Mouse (Mus musculus) kidney, adult 8-10 months (tissue): Measurements from ENCODE around the gene Aldh1a3.

Experiments used
- DNase-seq, 2 experiments: peaks; one replicate each; pipeline ENCODE4 v3.0.0; 2022

Aldh1a3 gene

DNA sequence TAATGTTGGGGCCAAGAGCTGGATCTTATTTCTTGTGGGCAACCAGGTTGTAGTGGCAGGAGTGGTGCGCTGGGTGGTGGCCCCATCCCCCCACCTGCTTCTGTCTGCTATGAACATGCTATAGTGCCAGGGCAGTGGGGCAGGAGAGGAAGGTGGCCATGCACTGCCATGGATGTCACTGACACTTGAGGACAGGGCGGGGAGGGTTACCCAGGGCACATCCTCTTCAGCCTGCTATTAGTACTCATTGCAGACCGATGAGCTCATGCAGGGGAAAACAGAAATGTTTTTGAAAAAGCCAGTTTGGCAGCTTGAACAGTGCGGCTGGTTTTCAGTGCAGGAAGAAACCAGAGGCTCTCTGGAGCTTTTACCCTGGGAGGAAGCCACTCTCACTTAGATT is 10.5 kb downstream of the Aldh1a3 start:
- DNase-seq = no peak

DNA sequence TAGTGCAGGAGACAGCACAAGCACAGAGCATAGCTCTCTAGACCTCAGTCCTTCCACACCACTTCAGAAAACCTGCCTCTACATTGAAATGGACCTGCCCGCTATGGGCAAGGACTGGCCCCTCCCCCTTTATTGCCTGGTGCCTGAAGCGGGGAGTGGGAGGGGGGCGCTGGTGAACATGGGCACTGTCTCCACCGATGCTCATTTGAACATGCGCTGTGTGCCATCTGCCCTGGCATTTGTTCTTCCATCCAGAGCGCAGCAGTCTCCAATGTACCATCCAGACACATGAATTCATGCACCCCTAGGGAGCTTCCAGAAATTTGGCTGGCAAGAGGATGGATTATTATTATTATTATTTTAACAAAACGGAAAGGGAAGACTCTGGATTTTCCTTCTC is 14.2 kb downstream of the Aldh1a3 start:
- DNase-seq = no peak

DNA sequence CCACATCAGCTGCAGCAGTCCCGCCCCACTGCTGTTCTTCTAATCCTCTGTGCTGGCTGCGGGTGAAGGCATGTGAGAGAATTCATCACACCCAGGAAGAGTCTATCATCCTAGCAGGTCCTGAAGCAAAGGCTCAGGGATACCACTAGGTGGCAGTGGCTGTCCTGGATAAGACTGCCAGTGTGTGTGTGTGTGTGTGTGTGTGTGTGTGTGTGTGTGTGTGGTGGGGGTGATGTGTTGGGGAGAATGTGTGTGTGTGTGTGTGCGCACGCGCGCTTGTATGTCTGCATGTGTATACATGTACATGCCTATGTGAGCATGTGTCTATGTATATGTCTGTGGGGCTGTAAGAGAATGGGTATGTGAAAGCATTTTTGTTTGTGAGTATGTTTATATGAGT is 17.9 kb downstream of the Aldh1a3 start:
- no peak for DNase-seq

DNA sequence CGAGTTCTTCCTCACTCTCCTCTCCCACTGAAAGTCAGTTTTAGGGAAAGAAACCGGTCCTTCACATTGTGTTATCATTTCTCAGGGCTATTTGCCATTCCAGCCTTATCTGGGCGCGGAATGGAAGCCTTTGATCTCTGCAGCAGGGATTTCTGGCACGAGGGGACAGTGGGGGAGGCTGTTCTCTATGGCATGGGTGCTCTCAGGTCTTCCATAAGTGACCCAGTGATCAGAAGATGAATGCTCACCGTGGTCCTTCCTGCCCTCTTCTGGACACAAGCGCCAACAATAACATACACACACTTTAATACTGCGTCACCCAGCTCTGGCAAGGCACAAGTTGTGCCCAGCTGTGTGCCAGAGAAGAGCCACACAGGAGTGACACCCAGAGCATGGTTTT is 20.3 kb downstream of the Aldh1a3 start:
- no peak for DNase-seq

DNA sequence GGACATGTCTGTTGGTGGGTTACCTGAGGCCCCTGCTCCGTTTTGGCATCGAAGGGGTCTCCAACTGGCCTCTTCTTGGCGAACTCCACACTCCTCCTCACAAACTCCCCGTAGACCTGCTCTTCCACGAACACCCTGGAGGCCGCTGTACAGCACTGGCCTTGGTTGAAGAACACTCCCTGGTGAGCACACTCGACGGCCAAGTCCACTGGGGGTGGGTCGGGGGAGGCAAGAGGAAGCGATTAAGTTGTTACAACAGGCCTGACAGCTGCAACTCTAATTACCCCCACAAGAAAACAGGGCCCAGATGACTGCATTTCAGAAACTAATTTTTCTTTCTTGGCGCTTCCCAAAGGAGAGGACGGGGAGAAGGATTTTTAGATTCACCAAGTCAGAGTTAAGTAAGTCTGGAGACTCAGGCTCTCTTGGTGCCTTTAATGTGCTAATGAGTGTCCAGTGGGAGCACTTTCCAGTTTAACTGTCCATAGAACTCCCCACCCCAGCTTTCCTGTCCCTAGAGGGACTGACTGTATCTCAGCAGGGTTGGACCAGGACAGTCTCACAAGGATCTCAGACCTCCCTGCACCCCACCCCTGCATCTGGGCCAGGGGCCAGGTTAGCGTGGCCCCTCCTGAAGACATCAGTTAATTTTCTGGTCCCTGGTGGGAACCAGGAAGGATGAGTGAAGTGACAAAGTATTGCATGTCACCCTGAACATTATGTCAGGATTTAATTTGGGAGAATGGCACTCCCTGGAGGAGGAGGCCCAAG is 21.2 kb downstream of the Aldh1a3 start:
- no peak for DNase-seq

DNA sequence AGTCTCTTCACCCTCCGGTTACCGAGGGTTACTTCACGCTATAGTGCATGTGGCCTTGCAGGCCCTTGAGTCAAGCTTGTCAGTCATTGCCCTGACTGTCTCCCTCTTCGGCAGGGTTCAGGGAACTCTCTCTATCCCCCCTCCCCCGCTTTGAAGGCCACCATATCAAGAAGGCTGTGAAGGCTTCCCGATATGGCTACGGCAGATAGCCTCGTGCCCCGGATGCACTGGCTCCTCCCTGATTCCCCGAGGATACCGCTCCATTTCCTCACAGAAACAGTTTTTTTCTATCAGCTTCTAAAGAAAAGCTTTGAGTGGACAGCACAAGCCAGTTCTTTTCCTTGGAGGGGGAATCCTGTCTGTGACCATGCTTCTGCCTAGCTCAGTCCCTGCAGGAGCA is 21.8 kb downstream of the Aldh1a3 start:
- no peak for DNase-seq

DNA sequence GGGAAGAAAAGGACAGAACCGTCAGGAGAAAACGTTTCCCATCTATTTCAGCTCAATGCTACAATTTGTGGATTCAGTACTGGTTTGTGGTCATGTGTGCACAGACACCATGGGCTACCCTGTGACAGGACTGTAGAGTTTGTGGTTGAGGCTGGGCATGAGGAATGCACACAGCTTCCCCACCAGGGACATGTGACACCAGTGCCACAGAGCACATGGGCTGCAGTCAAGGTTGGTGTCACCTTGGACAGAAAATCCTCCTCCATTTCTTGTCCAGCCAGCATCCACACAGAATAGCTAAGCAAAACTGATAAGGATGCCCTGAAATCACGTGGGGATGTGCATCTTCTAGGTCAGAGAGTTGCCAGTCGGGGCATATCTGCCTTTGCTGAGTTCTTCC is 22.5 kb downstream of the Aldh1a3 start:
- no peak for DNase-seq

DNA sequence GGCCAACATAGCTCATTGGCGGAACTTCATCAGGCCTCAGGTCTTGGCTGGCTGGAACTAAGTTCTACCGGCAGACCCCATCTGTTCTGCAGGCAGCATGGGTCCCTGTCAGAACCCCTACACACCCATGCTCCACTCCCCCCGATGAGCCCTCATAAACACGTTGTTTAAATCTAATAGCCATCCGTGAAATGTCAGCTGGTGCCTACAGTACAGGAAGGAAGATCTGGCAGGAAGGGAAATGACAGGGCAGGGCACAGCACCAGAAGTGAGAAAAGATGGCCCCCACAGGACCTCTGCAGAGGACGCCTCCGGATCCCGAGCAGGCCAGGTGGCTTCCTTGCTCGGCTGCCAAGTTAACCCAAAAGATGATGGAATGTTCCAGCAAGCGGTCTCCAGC is 23.2 kb downstream of the Aldh1a3 start:
- DNase-seq = no peak

DNA sequence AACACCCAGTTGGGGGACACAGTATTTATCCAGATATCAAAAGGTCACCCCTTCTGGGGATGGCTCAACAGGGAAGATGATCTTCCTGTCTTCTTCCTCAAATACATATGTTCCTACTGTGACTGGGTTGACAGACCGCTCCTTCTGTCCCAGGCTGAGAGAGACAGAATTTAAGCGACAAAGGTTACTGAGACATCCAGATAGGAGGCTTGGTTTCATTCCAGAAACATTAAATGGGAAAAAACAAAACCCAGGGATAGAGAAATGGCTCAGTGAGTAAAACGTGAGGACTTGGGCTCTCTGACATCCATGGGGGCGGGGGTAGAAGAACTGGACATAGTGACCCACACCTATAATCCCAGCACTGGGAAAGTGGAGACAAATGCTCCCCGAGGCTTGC is 24.4 kb downstream of the Aldh1a3 start:
- DNase-seq = no peak

DNA sequence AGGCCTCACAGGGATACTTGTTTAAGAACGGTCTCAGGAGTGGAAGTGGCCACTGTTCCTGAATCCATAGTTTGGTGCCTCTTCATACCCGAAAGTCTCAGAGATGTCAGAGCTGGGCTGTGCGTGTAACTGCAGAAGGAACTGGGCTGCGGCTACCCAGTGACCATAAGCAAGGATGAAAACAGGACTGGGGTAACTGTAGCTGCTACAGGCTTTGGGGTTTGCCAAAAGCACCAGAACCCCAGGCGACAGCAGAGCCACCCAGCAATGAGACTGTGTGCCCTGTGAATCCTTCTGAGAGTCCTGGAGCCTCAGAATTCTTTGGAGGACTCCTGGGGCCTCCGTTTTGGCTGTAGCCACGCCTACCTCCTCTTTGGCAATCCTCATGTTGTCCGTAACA is 25.7 kb downstream of the Aldh1a3 start:
- no peak for DNase-seq

DNA sequence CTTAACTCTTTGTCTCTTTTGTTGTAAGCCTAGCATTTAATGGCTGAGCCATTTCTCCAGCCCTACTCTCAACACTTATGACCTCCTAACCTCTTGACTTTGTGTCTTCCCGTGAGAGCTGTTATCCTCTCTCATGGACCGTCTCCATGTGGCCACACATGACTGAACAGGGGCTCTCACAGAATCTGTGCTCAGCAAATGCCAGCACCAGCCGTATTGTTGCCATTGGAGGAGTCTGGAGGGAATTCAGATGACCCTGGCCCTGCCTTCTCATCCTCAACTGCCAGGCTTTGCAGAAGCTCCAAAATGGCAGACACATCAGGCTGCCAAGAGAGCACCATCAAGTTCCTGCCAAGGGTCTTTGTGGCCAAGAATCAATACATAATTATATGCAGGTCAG is 30.0 kb downstream of the Aldh1a3 start:
- peak in 1 of 2 experiments; percentile 30 for DNase-seq

DNA sequence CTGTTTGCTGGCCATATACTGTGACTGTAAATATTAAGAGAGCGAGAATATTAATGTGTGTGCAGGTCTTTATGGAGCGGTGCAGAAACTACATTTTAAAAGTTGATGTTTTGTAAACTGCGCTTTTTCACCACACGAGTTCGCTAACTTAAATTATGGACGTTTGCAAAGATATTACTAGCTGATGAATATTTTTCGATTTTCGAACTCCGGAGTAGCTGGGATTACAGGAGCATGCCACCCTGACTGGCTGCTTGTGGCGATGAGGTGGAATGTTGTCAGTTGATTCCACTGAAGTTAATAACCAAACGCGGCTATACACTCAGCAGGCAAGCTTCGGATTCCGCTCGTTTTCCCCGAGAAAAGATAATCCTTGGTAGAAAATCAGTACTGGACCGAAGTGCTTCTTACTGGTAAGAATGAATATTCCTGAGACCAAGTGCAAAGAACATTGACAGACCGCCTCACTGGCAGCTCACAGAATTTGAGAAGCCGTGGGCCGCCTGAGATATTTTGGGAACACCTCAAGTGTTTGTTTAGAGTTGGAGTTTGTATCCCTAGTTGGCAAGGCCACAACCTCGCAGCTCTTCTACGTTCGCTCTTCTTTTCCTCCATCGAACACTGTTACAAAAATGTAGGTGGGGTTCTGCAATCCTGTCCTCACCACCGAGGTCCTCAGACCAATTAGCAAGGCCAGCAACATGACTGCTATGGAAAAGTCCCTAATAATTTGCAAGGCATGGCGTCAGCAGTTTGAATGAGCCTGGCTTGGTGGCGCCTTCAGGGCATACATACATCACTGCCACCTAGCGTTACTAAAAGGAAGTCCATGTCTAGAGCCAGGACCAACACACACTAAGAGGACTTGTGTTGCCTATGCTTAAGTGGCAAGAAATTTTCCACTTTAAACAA is 38.4 kb downstream of the Aldh1a3 start:
- peak; percentile 79 to 83 for DNase-seq

DNA sequence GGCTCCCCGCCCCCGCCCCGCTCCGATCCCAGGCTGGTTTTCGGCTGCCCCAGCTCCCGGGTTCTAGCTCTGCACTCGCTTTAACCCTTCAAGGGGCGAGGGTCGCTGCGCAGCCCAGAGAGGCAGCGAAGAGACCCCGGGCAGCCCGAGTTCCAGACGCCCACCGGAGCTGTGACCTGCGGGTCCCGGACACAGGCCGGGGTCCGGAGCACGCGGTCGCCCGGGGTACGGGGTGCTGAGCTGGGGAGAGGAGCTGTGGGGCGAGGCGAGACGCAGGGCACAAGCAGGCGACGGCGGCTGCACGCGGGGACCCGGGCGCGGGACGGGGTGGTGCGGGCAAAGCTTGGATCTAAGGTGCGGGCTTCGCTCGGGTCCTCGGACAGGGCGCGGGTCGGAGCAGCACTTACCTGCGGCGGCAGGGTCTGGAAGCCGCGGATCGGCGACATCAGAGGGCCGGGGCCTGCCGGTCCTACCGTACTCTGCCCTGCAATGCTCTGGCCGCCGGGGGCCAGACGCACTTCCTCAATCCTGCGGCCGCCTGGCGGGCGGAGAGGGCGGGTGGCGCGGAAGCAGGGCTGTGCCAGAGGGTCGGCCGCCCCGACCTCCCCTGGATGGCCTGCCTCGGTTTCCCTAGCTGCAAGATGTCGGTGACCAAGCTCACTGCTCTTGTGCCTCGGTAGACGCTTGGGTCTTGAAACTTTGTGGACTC is 39.4 kb downstream of the Aldh1a3 start, which contains the start of gene Lrrk1:
TSS of gene Lrrk1 (minus strand) at position 538 of the 709 bp plus-strand sequence.
- DNase-seq = peak in 1 of 2 experiments; percentile 59

DNA sequence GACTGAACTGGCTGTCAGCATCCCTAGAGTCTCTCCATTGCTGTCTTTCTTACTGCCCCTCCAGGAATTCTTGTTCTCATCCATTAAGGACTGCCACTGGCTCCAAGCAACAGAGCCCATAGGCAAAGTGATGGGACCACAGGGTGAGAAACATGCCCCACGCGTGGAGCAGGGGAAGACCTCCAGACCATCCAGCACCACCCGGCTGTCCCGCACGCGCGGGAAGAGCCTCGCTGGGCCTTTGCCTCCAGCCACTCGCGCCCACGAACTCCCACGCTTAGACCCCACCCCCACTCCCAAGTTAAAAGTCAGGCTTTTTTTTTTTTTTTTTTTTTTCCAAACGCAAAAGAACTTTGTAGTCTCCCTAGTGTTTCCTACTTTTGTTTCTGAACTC is 39.9 kb downstream of the Aldh1a3 start:
- no peak for DNase-seq

DNA sequence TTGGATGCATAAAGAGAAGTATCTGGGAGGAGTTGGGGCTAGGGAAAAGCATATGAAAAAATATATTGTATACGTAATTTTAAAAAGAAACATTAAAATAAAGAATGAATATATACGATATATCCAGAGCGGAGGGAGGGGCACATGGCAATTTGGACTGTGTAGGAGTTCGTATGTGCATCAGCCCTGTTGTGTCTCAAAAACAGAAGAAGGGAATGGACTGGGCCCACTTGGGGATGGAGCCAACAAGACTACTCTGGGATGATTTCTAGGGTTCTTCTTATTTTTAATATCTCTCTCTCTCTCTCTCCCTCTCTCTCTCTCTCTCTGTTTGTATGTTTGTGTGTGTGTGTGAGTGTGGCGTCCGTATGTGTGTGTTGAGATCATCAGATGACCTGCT is 40.9 kb downstream of the Aldh1a3 start:
- no peak for DNase-seq

DNA sequence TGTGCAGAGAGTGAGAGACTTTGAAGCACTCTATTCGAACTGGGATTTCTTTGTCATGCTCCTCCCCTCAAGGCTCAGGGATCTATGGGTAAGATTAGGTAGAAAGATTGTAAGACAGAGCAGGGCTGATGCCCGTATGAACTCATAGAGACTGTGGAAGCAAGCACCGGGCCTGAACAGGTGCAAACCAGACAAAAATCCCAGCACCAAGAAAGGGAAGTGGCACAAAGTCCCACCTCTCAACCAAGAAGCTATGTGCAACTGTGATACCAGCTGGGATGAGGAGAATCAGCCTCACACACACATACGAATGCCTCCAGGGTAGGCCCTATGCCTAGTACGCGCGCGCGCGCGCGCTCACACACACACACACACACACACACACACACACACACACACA is 41.5 kb downstream of the Aldh1a3 start:
- DNase-seq = no peak

DNA sequence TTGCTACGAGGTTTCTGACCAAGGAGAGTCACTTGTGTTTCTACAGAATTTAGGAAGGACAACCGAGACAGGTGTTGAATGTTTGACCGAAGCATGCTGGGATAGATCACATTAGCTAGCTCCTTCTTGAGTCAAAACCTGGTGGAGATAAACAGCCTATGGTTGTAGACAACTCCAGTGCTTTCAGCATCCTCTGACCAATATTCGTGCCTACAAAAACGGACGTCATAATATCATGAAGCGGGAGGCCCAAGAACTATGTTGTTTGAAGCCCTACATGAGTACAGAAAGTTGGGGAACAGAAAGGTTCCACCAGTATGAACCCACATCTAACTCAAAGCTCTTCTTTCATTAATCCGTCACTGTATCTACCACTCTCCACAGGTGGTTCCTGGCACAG is 42.4 kb downstream of the Aldh1a3 start:
- DNase-seq = no peak

DNA sequence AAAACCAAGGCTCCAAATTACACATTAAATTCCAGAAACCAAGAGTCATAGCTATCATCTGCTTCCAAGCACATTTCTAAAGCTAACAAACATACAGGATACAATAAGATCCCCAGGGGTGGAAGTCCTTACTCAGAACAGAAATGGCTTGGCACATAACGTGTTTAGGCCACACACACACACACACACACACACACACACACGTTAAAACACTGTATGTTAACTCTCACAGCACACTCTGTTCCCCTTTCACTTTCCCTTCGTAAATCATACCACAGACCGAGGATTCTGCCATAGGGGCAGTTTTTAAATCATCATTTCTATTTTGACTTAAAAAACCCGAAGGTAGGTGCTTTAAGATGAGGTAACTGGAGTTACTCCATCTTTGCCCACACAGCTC is 43.1 kb downstream of the Aldh1a3 start:
- no peak for DNase-seq

DNA sequence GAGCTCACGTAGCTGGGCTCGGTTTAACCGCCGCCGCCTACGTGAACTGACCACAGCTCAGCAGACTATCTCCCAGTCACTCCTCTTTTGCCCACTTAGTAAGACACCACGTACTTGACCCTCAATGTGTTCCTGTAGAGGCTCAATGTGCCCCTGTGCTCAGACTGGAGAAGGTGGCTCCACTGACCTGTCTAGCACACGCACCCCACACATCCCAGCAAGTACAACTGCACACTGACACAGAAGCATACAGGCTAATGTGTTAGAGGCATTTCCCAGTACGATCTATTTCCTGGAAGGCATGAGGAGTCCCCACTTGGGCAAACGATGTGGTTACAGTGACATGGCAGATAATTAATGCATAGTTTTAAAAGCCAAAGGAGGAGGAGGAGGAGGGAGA is 50.8 kb downstream of the Aldh1a3 start:
- DNase-seq = no peak

DNA sequence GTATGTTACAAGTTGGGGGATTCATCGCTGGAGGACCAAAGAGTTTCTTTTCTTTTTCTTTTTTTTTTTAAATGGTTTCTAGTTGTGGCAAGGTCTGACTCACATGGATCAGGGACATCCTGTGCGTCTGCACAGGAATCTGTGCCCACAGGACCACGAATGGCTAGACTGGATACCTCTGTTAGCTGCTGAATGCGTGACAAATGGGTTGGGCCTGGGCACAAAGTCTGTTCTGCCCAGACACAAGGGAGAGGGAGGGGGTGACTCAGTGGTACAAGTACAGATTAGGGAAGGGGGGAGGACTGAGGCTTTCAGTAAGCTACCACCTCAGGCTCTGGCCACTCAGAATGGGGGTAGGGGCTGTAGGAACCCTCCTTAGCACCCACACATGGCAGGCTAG is 51.6 kb downstream of the Aldh1a3 start:
- no peak for DNase-seq

DNA sequence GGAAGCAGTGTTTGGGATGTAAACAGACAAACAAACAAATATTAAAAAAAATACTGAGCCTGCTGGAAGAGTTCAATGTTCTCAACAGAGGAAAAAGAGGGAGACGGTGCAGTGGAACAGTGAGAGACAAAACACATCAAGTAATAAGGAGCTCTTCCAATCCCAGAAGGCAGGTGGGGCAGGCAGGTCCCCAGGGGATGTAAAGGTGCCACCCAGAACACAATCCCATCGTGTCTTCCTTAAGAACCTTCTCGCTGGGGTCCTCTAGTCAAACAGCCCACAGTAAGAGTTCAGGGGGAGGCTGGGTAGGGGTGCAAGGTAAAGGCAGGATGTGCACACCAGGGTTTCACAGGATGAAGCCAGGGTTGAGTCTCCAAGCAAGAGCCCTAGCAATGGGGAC is 53.9 kb downstream of the Aldh1a3 start:
- DNase-seq = no peak

DNA sequence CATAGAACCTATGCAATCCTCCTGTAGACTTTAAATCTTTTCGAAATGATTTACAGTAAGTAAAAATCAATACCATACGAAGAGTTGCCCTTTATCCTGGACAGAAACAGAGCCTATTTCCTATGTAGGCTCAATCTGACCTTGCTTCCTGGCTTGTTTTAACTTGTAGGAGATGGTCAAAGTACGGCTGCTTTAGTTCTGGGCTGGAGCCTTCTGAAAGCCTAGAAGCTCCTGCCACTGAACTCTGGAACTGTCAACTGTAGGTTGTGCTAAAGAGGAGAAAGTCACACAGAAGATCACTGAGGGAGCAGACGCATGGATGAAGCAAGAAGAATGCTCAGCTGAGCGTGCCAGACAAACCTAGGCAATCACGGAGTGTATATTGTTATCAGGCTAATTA is 56.3 kb downstream of the Aldh1a3 start:
- DNase-seq = no peak

DNA sequence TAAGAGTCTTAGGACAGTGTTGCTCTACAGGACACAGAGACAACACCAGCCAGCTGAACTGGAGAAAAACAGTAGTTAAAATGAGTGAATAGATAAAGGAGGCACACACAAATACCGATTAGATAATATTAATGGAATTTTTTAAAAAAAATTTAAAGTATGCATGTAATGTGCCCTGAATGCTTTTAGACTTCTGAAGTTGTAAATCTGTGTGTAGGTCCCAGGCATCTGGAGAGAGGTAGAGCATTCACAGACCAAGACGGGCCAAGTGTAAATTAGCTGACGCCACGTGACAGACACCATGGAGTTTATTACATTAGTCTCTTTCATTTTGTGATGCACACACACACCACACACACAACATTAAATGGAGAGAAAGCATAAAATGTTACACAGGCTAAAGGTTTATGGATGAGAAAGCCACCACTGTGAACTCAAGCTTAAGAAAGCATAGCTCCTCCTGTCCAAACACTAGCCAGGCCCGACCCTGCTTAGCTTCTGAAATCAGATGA is 57.3 kb downstream of the Aldh1a3 start:
- DNase-seq = no peak
